Mouse (Mus musculus): ENCODE measurements around the gene Evl. TPM values are rescaled to one million over a fixed set of nuclear protein-coding genes. Genes with fewer than 3 reads are reported as not detected.
"Not testable (repeated sequence)": the region's sequence is repeated elsewhere in the genome, so short reads cannot be mapped to it uniquely, and the experiment has no call there.

Gene Evl
- polyA plus RNA-seq, 1 experiment from 2014 or later = 147 TPM

- Histone ChIP-seq H3K27me3 (peaks cover 5% of the 10 kb centered on the region), H3K4me3 (no peak overlapping the region), H3K4me1 (no peaks in the 10 kb centered on the region), H3K27ac (no peak overlapping the region), H3K9ac (no peak overlapping the region), H3K36me3 (ENCODE audit: poor library complexity, severe bottlenecking) (no peaks in the 10 kb centered on the region), H3K9me3 (replicated peaks) (no peaks in the 10 kb centered on the region), H3K4me2 (no peak overlapping the region)
- ATAC-seq = no peak
- 77% methylated on average over 6 of the region's 6 CpGs for WGBS
Observed at GRCm38 (mm10) chr12:108709386-108709785, 154.9 kb downstream of the Evl start.

DNA sequence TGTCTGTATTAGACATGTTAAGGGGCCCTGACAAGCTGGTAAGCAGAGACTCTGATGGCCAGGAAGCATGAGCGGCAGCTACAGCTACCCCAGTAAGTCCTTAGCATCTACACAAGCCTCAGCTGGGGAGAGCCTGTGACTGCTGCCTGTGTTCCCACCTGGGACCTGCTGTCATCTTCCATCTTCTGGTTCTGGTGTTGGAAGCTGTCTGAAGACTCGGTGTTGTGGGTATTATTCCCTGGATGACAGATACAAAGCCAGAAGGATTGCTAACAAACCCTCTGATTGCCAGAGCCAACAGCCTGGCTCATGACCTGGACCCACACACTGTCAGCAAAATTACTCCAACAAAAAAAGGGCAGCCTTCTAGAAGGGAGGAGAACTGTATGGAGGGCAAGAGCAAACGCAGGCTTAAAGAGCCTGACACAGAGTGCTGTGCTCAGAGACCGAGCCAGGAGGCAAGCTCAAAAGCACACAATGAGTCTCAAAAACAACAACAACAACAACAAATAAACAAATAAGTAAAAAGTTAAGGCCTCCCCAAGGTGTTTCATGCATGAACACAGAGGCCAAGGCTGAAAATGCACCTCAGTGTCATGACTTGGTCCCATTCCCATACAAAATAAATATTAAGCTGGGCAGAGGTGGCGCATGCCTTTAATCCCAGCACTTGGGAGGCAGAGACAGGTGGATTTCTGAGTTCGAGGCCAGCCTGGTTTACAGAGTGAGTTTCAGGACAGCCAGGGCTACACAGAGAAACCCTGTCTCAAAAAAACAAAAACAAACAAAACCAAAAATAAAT, 155.6 kb downstream of the Evl start:
- H3K4me3 ChIP-seq = no peak overlapping the region
- no peaks in the 10 kb centered on the region for H3K4me1 ChIP-seq
- no peaks in the 10 kb centered on the region for H3K36me3 ChIP-seq (ENCODE audit: poor library complexity, severe bottlenecking)
- H3K9ac ChIP-seq = no peak overlapping the region
- no peak overlapping the region for H3K4me2 ChIP-seq
- ATAC-seq = no peak
- WGBS = 86% methylated on average over 6 of the region's 6 CpGs
- H3K27me3 ChIP-seq = no peaks in the 10 kb centered on the region
- H3K27ac ChIP-seq = no peak overlapping the region
- no peaks in the 10 kb centered on the region for H3K9me3 ChIP-seq (replicated peaks)

DNA sequence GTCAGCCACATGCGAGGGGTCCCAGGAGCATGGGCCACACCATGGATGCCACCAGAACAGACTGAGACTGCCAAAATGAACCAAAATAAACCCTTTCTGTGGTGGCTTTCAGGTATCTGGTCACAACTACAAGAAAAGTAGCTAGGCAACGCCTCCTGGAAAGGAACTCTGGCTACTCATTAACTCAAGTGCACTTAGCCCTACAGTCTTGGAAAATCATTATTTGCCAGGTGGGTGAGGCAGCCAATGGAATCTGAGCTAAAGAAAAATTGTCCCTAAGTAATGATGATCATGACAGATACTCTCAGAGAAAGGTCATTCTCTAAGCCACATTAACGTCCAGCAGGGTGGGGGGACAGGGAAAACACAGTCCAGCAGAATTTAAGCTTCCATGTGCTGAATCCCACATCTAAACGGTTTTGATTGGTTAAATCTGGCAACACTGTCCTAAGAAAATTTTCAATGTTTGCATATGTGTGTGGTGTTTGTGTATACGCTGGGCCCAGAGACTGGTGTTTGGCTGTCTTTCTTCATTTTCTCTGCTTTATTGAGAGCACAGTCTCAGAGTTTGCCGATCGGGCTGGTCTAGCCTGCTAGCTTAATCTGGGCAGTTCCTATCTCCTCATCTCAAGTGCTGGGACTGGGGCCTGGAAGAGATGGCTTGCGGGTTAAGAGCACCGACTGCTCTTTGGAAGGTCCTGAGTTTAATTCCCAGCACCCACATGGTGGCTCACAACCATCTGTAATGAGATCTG, 156.5 kb downstream of the Evl start:
- Histone ChIP-seq H3K36me3 (ENCODE audit: poor library complexity, severe bottlenecking) (no peaks in the 10 kb centered on the region), H3K9me3 (replicated peaks) (no peaks in the 10 kb centered on the region), H3K4me1 (no peaks in the 10 kb centered on the region), H3K27me3 (no peaks in the 10 kb centered on the region), H3K4me3 (no peak overlapping the region), H3K4me2 (no peak overlapping the region), H3K9ac (no peak overlapping the region), H3K27ac (no peak overlapping the region)
- 90% methylated on average over 9 of the region's 9 CpGs for WGBS
- no peak for ATAC-seq

DNA sequence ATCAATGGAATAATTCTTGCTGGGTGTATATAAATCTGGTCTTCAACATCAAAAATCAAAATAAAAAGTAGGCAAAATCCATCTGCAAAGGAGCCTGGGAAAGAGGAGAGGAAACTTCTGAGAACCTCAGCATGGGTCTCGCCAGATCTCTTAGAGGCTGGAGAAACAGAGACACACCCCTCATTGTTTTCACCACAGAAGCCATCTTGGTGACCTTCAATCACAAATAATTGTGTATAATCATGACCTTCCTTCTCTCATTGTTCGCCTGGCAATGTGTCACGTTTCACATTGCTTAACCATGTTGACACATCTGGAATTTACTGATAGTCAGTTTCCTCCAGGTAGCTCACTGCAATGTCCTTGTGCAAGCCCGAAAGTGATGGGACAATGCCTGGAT, 158.0 kb downstream of the Evl start:
- H3K4me1 ChIP-seq = no peaks in the 10 kb centered on the region
- 84% methylated on average over 4 of the region's 4 CpGs for WGBS

DNA sequence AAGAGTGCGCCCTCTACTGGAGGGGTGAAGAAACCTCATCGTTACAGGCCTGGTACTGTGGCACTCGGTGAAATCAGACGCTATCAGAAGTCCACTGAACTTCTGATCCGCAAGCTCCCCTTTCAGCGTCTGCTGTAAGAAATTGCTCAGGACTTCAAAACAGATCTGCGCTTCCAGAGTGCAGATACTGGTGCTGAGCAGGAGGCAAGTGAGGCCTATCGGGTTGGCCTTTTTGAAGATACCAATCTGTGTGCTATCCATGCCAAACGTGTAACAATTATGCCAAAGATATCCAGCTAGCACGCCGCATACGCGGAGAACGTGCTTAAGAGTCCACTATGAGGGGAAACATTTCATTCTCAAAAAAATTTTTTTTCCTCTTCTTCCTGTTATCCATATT, 159.5 kb downstream of the Evl start:
- not testable (repeated sequence) for ATAC-seq; H3K4me3 ChIP-seq; H3K27me3 ChIP-seq; H3K36me3 ChIP-seq (ENCODE audit: poor library complexity, severe bottlenecking); H3K9me3 ChIP-seq (replicated peaks); H3K9ac ChIP-seq; H3K4me1 ChIP-seq; H3K4me2 ChIP-seq; H3K27ac ChIP-seq
- WGBS = 95% methylated on average over 14 of the region's 14 CpGs

More for the DNA sequence above, 158.0 kb downstream of the Evl start:
- Histone ChIP-seq H3K4me2 (no peak overlapping the region), H3K36me3 (ENCODE audit: poor library complexity, severe bottlenecking) (no peaks in the 10 kb centered on the region), H3K27me3 (no peaks in the 10 kb centered on the region), H3K4me3 (no peak overlapping the region), H3K9me3 (replicated peaks) (no peaks in the 10 kb centered on the region), H3K9ac (no peak overlapping the region), H3K27ac (no peak overlapping the region)
- no peak for ATAC-seq

DNA sequence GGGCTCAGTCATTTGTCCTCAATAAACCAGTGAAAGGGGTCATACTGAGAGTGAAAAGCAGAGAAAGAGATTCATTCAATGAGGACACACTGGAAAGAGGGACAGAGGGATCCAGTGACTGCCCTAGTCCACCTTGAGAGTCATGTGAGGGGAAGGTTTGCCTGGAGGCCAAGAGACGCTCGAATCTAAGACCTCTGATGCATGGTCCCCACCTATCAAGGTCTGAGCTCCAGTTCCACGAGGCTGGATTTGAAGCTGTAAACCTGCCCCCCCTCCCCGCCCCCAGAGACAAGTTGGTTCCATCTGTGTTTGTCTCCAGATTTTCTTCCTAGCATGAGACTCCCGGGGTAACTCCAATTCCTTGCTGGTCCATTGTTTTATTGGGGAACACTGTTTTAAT, 161.3 kb downstream of the Evl start:
- Histone ChIP-seq H3K4me1 (no peaks in the 10 kb centered on the region), H3K4me2 (no peak overlapping the region), H3K27me3 (no peaks in the 10 kb centered on the region), H3K4me3 (no peak overlapping the region), H3K36me3 (ENCODE audit: poor library complexity, severe bottlenecking) (no peaks in the 10 kb centered on the region), H3K9me3 (replicated peaks) (no peaks in the 10 kb centered on the region), H3K27ac (no peak overlapping the region), H3K9ac (no peak overlapping the region)
- WGBS = 88% methylated on average over 5 of the region's 5 CpGs
- ATAC-seq = no peak

GRCm38 (mm10) chr12:108718485-108718884, 164.0 kb downstream of the Evl start:
- 80% methylated on average over 3 of the region's 3 CpGs for WGBS
- Histone ChIP-seq H3K27ac (no peak overlapping the region), H3K4me3 (no peak overlapping the region), H3K27me3 (no peaks in the 10 kb centered on the region), H3K9ac (no peak overlapping the region), H3K36me3 (ENCODE audit: poor library complexity, severe bottlenecking) (no peaks in the 10 kb centered on the region), H3K4me2 (no peak overlapping the region), H3K4me1 (no peaks in the 10 kb centered on the region), H3K9me3 (replicated peaks) (no peaks in the 10 kb centered on the region)
- ATAC-seq = no peak

GRCm38 (mm10) chr12:108722464-108722863, 167.9 kb downstream of the Evl start:
- H3K9me3 ChIP-seq (replicated peaks) = no peaks in the 10 kb centered on the region; the same call in 1 of the 2 replicates
- no peaks in the 10 kb centered on the region for H3K36me3 ChIP-seq (ENCODE audit: poor library complexity, severe bottlenecking)
- ATAC-seq = no peak
- no peak overlapping the region for H3K4me2 ChIP-seq
- no peak overlapping the region for H3K4me3 ChIP-seq
- no peaks in the 10 kb centered on the region for H3K4me1 ChIP-seq
- 93% methylated on average over 4 of the region's 4 CpGs for WGBS
- no peaks in the 10 kb centered on the region for H3K27me3 ChIP-seq
- no peak overlapping the region for H3K27ac ChIP-seq
- no peak overlapping the region for H3K9ac ChIP-seq

- H3K4me3 ChIP-seq = no peak overlapping the region
- no peaks in the 10 kb centered on the region for H3K36me3 ChIP-seq (ENCODE audit: poor library complexity, severe bottlenecking)
- WGBS = 84% methylated on average over 3 of the region's 3 CpGs
- H3K27me3 ChIP-seq = no peaks in the 10 kb centered on the region
- H3K9me3 ChIP-seq (replicated peaks) = no peaks in the 10 kb centered on the region; the same call in 1 of the 2 replicates
- H3K9ac ChIP-seq = no peak overlapping the region
- H3K4me1 ChIP-seq = no peaks in the 10 kb centered on the region
- no peak overlapping the region for H3K4me2 ChIP-seq
- ATAC-seq = no peak
- no peak overlapping the region for H3K27ac ChIP-seq
Observed at GRCm38 (mm10) chr12:108723841-108724240, 169.3 kb downstream of the Evl start.

GRCm38 (mm10) chr12:108734386-108734785, 179.9 kb downstream of the Evl start:
- no peak overlapping the region for H3K4me3 ChIP-seq
- no peaks in the 10 kb centered on the region for H3K4me1 ChIP-seq
- no peak overlapping the region for H3K27ac ChIP-seq
- no peaks in the 10 kb centered on the region for H3K27me3 ChIP-seq
- H3K9me3 ChIP-seq (replicated peaks) = no peaks in the 10 kb centered on the region
- no peak for ATAC-seq
- H3K36me3 ChIP-seq (ENCODE audit: poor library complexity, severe bottlenecking) = no peaks in the 10 kb centered on the region
- no peak overlapping the region for H3K4me2 ChIP-seq
- WGBS = 95% methylated on average over 2 of the region's 2 CpGs
- H3K9ac ChIP-seq = no peak overlapping the region

GRCm38 (mm10) chr12:108737838-108738237, 183.3 kb downstream of the Evl start:
- Histone ChIP-seq H3K36me3 (ENCODE audit: poor library complexity, severe bottlenecking) (no peaks in the 10 kb centered on the region), H3K4me2 (no peak overlapping the region), H3K27me3 (no peaks in the 10 kb centered on the region), H3K9me3 (replicated peaks) (no peaks in the 10 kb centered on the region), H3K27ac (no peak overlapping the region), H3K9ac (no peak overlapping the region), H3K4me3 (no peak overlapping the region), H3K4me1 (no peaks in the 10 kb centered on the region)
- 90% methylated on average over 7 of the region's 7 CpGs for WGBS
- ATAC-seq = no peak
